Mouse (Mus musculus): Measurements from ENCODE around the gene Copz1. TPM values are rescaled to one million over a fixed set of nuclear protein-coding genes. Genes with fewer than 3 reads are reported as not detected.

Gene Copz1
- polyA plus RNA-seq, 1 experiment from 2014 or later, result 331 TPM

GRCm38 (mm10) chr15:103313495-103314095, 41.1 kb downstream of the Copz1 start:
- WGBS, result 13% methylated on average over 18 of the region's 18 CpGs
- H3K4me2 ChIP-seq (ENCODE audit: low read depth, low read length), result peak overlapping the region; percentile 55; the same call in 1 of the 2 replicates
- DNase-seq (ENCODE audit: low spot score), result peak; percentile 90
- H3K4me1 ChIP-seq (ENCODE audit: control insufficient read depth, insufficient read depth, low read length), result peaks cover 2% of the 10 kb centered on the region
- H3K4me3 ChIP-seq (ENCODE audit: low read depth, low read length), result no peak overlapping the region
- no peak overlapping the region for H3K27ac ChIP-seq (replicated peaks; ENCODE audit: low read depth, low read length)
- no peak for ATAC-seq (replicated peaks; ENCODE audit: insufficient number of reproducible peaks, low FRiP score, low TSS enrichment, low read depth)
- H3K9me3 ChIP-seq (replicated peaks; ENCODE audit: control insufficient read depth, low read length), result no peaks in the 10 kb centered on the region
- H3K36me3 ChIP-seq (replicated peaks; ENCODE audit: control insufficient read depth, insufficient read depth, low read depth, low read length), result peaks cover 7% of the 10 kb centered on the region
- H3K27me3 ChIP-seq (ENCODE audit: control insufficient read depth, insufficient read depth, low read length), result no peaks in the 10 kb centered on the region
- H3K9ac ChIP-seq (replicated peaks; ENCODE audit: low read length), result no peak overlapping the region; the same call in 1 of the 2 replicates

GRCm38 (mm10) chr15:103314181-103314580, 41.7 kb downstream of the Copz1 start:
- no peak for DNase-seq (ENCODE audit: low spot score)
- peak overlapping the region; percentile 55 for H3K4me2 ChIP-seq (ENCODE audit: low read depth, low read length)
- ATAC-seq (replicated peaks; ENCODE audit: insufficient number of reproducible peaks, low FRiP score, low TSS enrichment, low read depth), result no peak
- 29% methylated on average over 21 of the region's 22 CpGs for WGBS
- H3K9ac ChIP-seq (replicated peaks; ENCODE audit: low read length), result peak overlapping the region; percentile 4; the same call in 1 of the 2 replicates
- H3K36me3 ChIP-seq (replicated peaks; ENCODE audit: control insufficient read depth, insufficient read depth, low read depth, low read length), result peaks cover 7% of the 10 kb centered on the region
- no peaks in the 10 kb centered on the region for H3K9me3 ChIP-seq (replicated peaks; ENCODE audit: control insufficient read depth, low read length)
- H3K4me3 ChIP-seq (ENCODE audit: low read depth, low read length), result peak overlapping the region; percentile 25; the same call in 1 of the 2 replicates
- H3K27ac ChIP-seq (replicated peaks; ENCODE audit: low read depth, low read length), result no peak overlapping the region
- peaks cover 2% of the 10 kb centered on the region for H3K4me1 ChIP-seq (ENCODE audit: control insufficient read depth, insufficient read depth, low read length)
- no peaks in the 10 kb centered on the region for H3K27me3 ChIP-seq (ENCODE audit: control insufficient read depth, insufficient read depth, low read length)

GRCm38 (mm10) chr15:103315011-103315502, 42.5 kb downstream of the Copz1 start:
- Histone ChIP-seq H3K4me2 (ENCODE audit: low read depth, low read length) (peak overlapping the region; percentile 55), H3K9ac (replicated peaks; ENCODE audit: low read length) (peak overlapping the region; percentile 2), H3K4me3 (ENCODE audit: low read depth, low read length) (peak overlapping the region; percentile 25), H3K36me3 (replicated peaks; ENCODE audit: control insufficient read depth, insufficient read depth, low read depth, low read length) (peaks cover 7% of the 10 kb centered on the region), H3K9me3 (replicated peaks; ENCODE audit: control insufficient read depth, low read length) (no peaks in the 10 kb centered on the region), H3K27ac (replicated peaks; ENCODE audit: low read depth, low read length) (no peak overlapping the region; the same call in 1 of the 2 replicates), H3K27me3 (ENCODE audit: control insufficient read depth, insufficient read depth, low read length) (no peaks in the 10 kb centered on the region), H3K4me1 (ENCODE audit: control insufficient read depth, insufficient read depth, low read length) (peaks cover 2% of the 10 kb centered on the region)
- WGBS, result 3% methylated on average over 18 of the region's 18 CpGs
- DNase-seq (ENCODE audit: low spot score) (peak; percentile 84), ATAC-seq (replicated peaks; ENCODE audit: insufficient number of reproducible peaks, low FRiP score, low TSS enrichment, low read depth) (peak; percentile 58)

- 85% methylated on average over 10 of the region's 10 CpGs for WGBS
- Histone ChIP-seq H3K9ac (replicated peaks; ENCODE audit: low read length) (no peak overlapping the region), H3K27me3 (ENCODE audit: control insufficient read depth, insufficient read depth, low read length) (no peaks in the 10 kb centered on the region), H3K9me3 (replicated peaks; ENCODE audit: control insufficient read depth, low read length) (no peaks in the 10 kb centered on the region), H3K4me3 (ENCODE audit: low read depth, low read length) (no peak overlapping the region), H3K27ac (replicated peaks; ENCODE audit: low read depth, low read length) (peak overlapping the region; percentile 4; the same call in 1 of the 2 replicates), H3K36me3 (replicated peaks; ENCODE audit: control insufficient read depth, insufficient read depth, low read depth, low read length) (peaks cover 7% of the 10 kb centered on the region), H3K4me2 (ENCODE audit: low read depth, low read length) (no peak overlapping the region), H3K4me1 (ENCODE audit: control insufficient read depth, insufficient read depth, low read length) (peaks cover 2% of the 10 kb centered on the region)
- DNase-seq (ENCODE audit: low spot score) (no peak), ATAC-seq (replicated peaks; ENCODE audit: insufficient number of reproducible peaks, low FRiP score, low TSS enrichment, low read depth) (no peak)
Measured at GRCm38 (mm10) chr15:103315979-103316776, 43.7 kb downstream of the Copz1 start.

GRCm38 (mm10) chr15:103317120-103317519, 44.6 kb downstream of the Copz1 start:
- Histone ChIP-seq H3K9ac (replicated peaks; ENCODE audit: low read length) (no peak overlapping the region), H3K36me3 (replicated peaks; ENCODE audit: control insufficient read depth, insufficient read depth, low read depth, low read length) (peaks cover 7% of the 10 kb centered on the region), H3K4me3 (ENCODE audit: low read depth, low read length) (no peak overlapping the region), H3K9me3 (replicated peaks; ENCODE audit: control insufficient read depth, low read length) (no peaks in the 10 kb centered on the region), H3K27me3 (ENCODE audit: control insufficient read depth, insufficient read depth, low read length) (no peaks in the 10 kb centered on the region), H3K4me2 (ENCODE audit: low read depth, low read length) (no peak overlapping the region), H3K27ac (replicated peaks; ENCODE audit: low read depth, low read length) (no peak overlapping the region), H3K4me1 (ENCODE audit: control insufficient read depth, insufficient read depth, low read length) (peaks cover 2% of the 10 kb centered on the region)
- DNase-seq (ENCODE audit: low spot score) (no peak), ATAC-seq (replicated peaks; ENCODE audit: insufficient number of reproducible peaks, low FRiP score, low TSS enrichment, low read depth) (no peak)

- no peak overlapping the region for H3K4me3 ChIP-seq (ENCODE audit: low read depth, low read length)
- H3K27ac ChIP-seq (replicated peaks; ENCODE audit: low read depth, low read length), result no peak overlapping the region
- DNase-seq (ENCODE audit: low spot score) (no peak), ATAC-seq (replicated peaks; ENCODE audit: insufficient number of reproducible peaks, low FRiP score, low TSS enrichment, low read depth) (no peak)
- WGBS, result 88% methylated on average over 8 of the region's 8 CpGs
- H3K4me1 ChIP-seq (ENCODE audit: control insufficient read depth, insufficient read depth, low read length), result peaks cover 2% of the 10 kb centered on the region
- H3K27me3 ChIP-seq (ENCODE audit: control insufficient read depth, insufficient read depth, low read length), result no peaks in the 10 kb centered on the region
- H3K9ac ChIP-seq (replicated peaks; ENCODE audit: low read length), result no peak overlapping the region
- no peaks in the 10 kb centered on the region for H3K9me3 ChIP-seq (replicated peaks; ENCODE audit: control insufficient read depth, low read length)
- H3K36me3 ChIP-seq (replicated peaks; ENCODE audit: control insufficient read depth, insufficient read depth, low read depth, low read length), result peaks cover 7% of the 10 kb centered on the region
- H3K4me2 ChIP-seq (ENCODE audit: low read depth, low read length), result no peak overlapping the region
Measured at GRCm38 (mm10) chr15:103317731-103318130, 45.2 kb downstream of the Copz1 start.

- no peak overlapping the region for H3K27ac ChIP-seq (replicated peaks; ENCODE audit: low read depth, low read length)
- H3K36me3 ChIP-seq (replicated peaks; ENCODE audit: control insufficient read depth, insufficient read depth, low read depth, low read length), result peaks cover 7% of the 10 kb centered on the region
Measured at GRCm38 (mm10) chr15:103318201-103318816, 45.8 kb downstream of the Copz1 start.

More at GRCm38 (mm10) chr15:103318201-103318816, 45.8 kb downstream of the Copz1 start:
- peaks cover 2% of the 10 kb centered on the region for H3K4me1 ChIP-seq (ENCODE audit: control insufficient read depth, insufficient read depth, low read length)
- H3K4me2 ChIP-seq (ENCODE audit: low read depth, low read length), result no peak overlapping the region
- DNase-seq (ENCODE audit: low spot score), result no peak
- H3K4me3 ChIP-seq (ENCODE audit: low read depth, low read length), result no peak overlapping the region
- 74% methylated on average over 3 of the region's 3 CpGs for WGBS
- no peaks in the 10 kb centered on the region for H3K27me3 ChIP-seq (ENCODE audit: control insufficient read depth, insufficient read depth, low read length)
- ATAC-seq (replicated peaks; ENCODE audit: insufficient number of reproducible peaks, low FRiP score, low TSS enrichment, low read depth), result no peak
- no peaks in the 10 kb centered on the region for H3K9me3 ChIP-seq (replicated peaks; ENCODE audit: control insufficient read depth, low read length)
- H3K9ac ChIP-seq (replicated peaks; ENCODE audit: low read length), result no peak overlapping the region

Data from embryonic facial prominence, embryonic 11.5 days (tissue).